Mouse (Mus musculus) effector memory CD4-positive, alpha-beta T cell, adult 7 months (primary cell): ENCODE measurements around the gene Crybg1. TPM values are rescaled to one million over a fixed set of nuclear protein-coding genes. Genes with fewer than 3 reads are reported as not detected.

Experiments
- polyA plus RNA-seq: library from polyadenylated mRNA; unstranded; fragments of 100-300 nt; shearing (Covaris generic); gene quantifications from one replicate; pipeline ENCODE4 v1.2.1, GENCODE M21; 2017

Crybg1 gene
- 122 TPM for polyA plus RNA-seq

GRCm38 (mm10) chr10:44148337-44149317, at the start of gene Crybg1:
Gene Crybg1, minus strand, starts transcription at chr10:44148853.

GRCm38 (mm10) chr10:43901578-43902194, 247.0 kb downstream of the Crybg1 start, which contains the start of the genes Qrsl1 and Rtn4ip1:
Gene Qrsl1, minus strand, starts transcription at chr10:43901745.
Gene Rtn4ip1, plus strand, starts transcription at chr10:43901807.

Other genes with a start within 250 kb of the Crybg1 start
- 18.3 TPM for gene Qrsl1, start 247.1 kb downstream of the Crybg1 start, polyA plus RNA-seq
- gene Rtn4ip1, start 247.0 kb downstream of the Crybg1 start, polyA plus RNA-seq, result 11.5 TPM
- gene Atg5, start 119.5 kb upstream of the Crybg1 start, polyA plus RNA-seq, result 45.2 TPM